Mouse (Mus musculus) liver, embryonic 14.5 days (tissue): ENCODE data around the gene Rac2. TPM values are rescaled to one million over a fixed set of nuclear protein-coding genes. Genes with fewer than 3 reads are reported as not detected.

Experiments
- ATAC-seq: fragments of 200-750 bp; cut with Nextera tagmentation; 2 replicates; pipeline ENCODE4 v1.8.0; 2017; ENCODE audit warnings: moderate number of reproducible peaks, mild to moderate bottlenecking, moderate library complexity; ENCODE audit not compliant: insufficient read depth
- DNase-seq, 3 experiments: peaks; one replicate each; pipeline ENCODE4 v3.0.0-alpha.2; 2012 to 2013; ENCODE audit warnings: low read depth in 3 of 3, low spot score in 3 of 3
- H3K27ac ChIP-seq: fragments of 300-500 bp; sonication (generic); 2 replicates; pipeline ENCODE4 v1.5.1; 2014; ENCODE audit warnings: moderate library complexity, mild to moderate bottlenecking, control low read depth, inconsistent platforms
- H3K27me3 ChIP-seq: fragments of 300-500 bp; sonication (generic); 2 replicates; pipeline ENCODE4 v1.6.1; 2014; ENCODE audit warnings: mild to moderate bottlenecking, low read length, moderate library complexity; ENCODE audit not compliant: control insufficient read depth, insufficient read depth
- H3K36me3 ChIP-seq: fragments of 300-500 bp; sonication (generic); replicated peaks from 2 replicates; pipeline ENCODE4 v1.6.1; 2014; ENCODE audit warnings: low read depth; ENCODE audit not compliant: control insufficient read depth, insufficient read depth
- H3K4me1 ChIP-seq, 2 experiments: fragments of 200-500 bp in 1 of 2; fragments of 300-500 bp in 1 of 2; sonication (generic) in 1 of 2; replicated peaks; 2 replicates each; pipeline ENCODE4 v1.6.1; 2012 to 2014; ENCODE audit warnings: antibody characterized with exemption in 1 of 2, inconsistent platforms in 1 of 2, low read length in 1 of 2; ENCODE audit not compliant: control insufficient read depth in 2 of 2, insufficient read depth in 2 of 2
- H3K4me2 ChIP-seq: fragments of 300-500 bp; sonication (generic); 2 replicates; pipeline ENCODE4 v1.6.1; 2014; ENCODE audit warnings: low read depth, mild to moderate bottlenecking, control low read depth, moderate library complexity
- H3K4me3 ChIP-seq, 2 experiments: fragments of 200-500 bp in 1 of 2; fragments of 300-500 bp in 1 of 2; sonication (generic) in 1 of 2; 2 replicates each; pipeline ENCODE4 v1.5.1; 2012 to 2014; ENCODE audit warnings: low read depth in 2 of 2, low read length in 2 of 2, mild to moderate bottlenecking in 2 of 2, control low read depth in 1 of 2, inconsistent platforms in 1 of 2, moderate library complexity in 1 of 2; ENCODE audit not compliant: insufficient read depth in 1 of 2
- H3K9ac ChIP-seq: fragments of 300-500 bp; sonication (generic); replicated peaks from 2 replicates; pipeline ENCODE4 v1.6.1; 2014; ENCODE audit warnings: mild to moderate bottlenecking, control low read depth, moderate library complexity
- H3K9me3 ChIP-seq: fragments of 300-500 bp; sonication (generic); 2 replicates; pipeline ENCODE4 v1.6.1; 2016; ENCODE audit warnings: low read length, mixed read lengths; ENCODE audit not compliant: control insufficient read depth
- CTCF ChIP-seq: IDR thresholded peaks from 2 replicates; pipeline ENCODE4 v1.5.1; 2016; ENCODE audit warnings: antibody characterized with exemption, low read depth, control low read depth
- EP300 ChIP-seq: IDR thresholded peaks from 2 replicates; pipeline ENCODE4 v1.6.1; 2016; ENCODE audit warnings: antibody characterized with exemption, low read depth
- WGBS: fragments of 180-500 bp; shearing (Covaris S2); extraction: QIAGEN DNeasy Blood & Tissue Kit; methylation state at CpG from one replicate; pipeline ENCODE4 v1.1.7; 2014; ENCODE audit not compliant: insufficient replicate concordance; 5-methylcytosine and 5-hydroxymethylcytosine counted together
- polyA plus RNA-seq, 2 experiments: library from polyadenylated mRNA; depleted of rRNA in 1 of 2; stranded (reverse) in 1 of 2; unstranded in 1 of 2; fragments of >200 nt; fragmentation: Nextera tagmentation in 1 of 2; extraction: Ambion mirVana in 1 of 2; gene quantifications; 2 replicates each; pipeline versions ENCODE4 v1.2.1 to v1.2.3; 2012 to 2014

The Rac2 gene
- polyA plus RNA-seq, 2 experiments = 57.5 to 117 TPM

GRCm38 (mm10) chr15:78535723-78536421 is 36.7 kb downstream of the Rac2 start:
- no peaks in the 10 kb centered on the region for H3K9me3 ChIP-seq
- no peaks in the 10 kb centered on the region for H3K36me3 ChIP-seq
- no peak overlapping the region for H3K4me3 ChIP-seq
- no peaks in the 10 kb centered on the region; the same call in 1 of the 2 replicates for H3K27me3 ChIP-seq
- H3K27ac ChIP-seq = no peak overlapping the region
- DNase-seq (no peak), ATAC-seq (no peak)
- no peak overlapping the region for H3K9ac ChIP-seq
- H3K4me2 ChIP-seq = no peak overlapping the region
- TF ChIP-seq CTCF = no peak
- TF ChIP-seq EP300 = no peak
- WGBS = 51% methylated on average over 10 of the region's 10 CpGs
- peaks cover 0 to 10% of the 10 kb centered on the region in 2 experiments; a peak in 2 of 4 replicates for H3K4me1 ChIP-seq

- Histone ChIP-seq H3K27ac (no peak overlapping the region), H3K36me3 (no peaks in the 10 kb centered on the region), H3K9ac (no peak overlapping the region), H3K27me3 (no peaks in the 10 kb centered on the region; the same call in 1 of the 2 replicates), H3K4me2 (no peak overlapping the region), H3K4me1 (peaks cover 0 to 10% of the 10 kb centered on the region in 2 experiments; a peak in 2 of 4 replicates), H3K4me3 (no peak overlapping the region), H3K9me3 (no peaks in the 10 kb centered on the region)
- no peak for TF ChIP-seq CTCF
- no peak for TF ChIP-seq EP300
- ATAC-seq = no peak
- WGBS = 56% methylated on average over 10 of the region's 10 CpGs
- no peak for DNase-seq
These were observed 39.2 kb downstream of the Rac2 start for GRCm38 (mm10) chr15:78533346-78533835.

GRCm38 (mm10) chr15:78532566-78533345 is 39.8 kb downstream of the Rac2 start:
- Histone ChIP-seq H3K4me1 (peaks cover 0 to 10% of the 10 kb centered on the region in 2 experiments; a peak in 2 of 4 replicates), H3K27me3 (no peaks in the 10 kb centered on the region; the same call in 1 of the 2 replicates), H3K9me3 (no peaks in the 10 kb centered on the region), H3K4me3 (no peak overlapping the region), H3K9ac (no peak overlapping the region), H3K27ac (peak overlapping the region; percentile 18; the same call in 1 of the 2 replicates), H3K36me3 (no peaks in the 10 kb centered on the region), H3K4me2 (peak overlapping the region; percentile 17)
- TF ChIP-seq EP300 (no peak), CTCF (no peak)
- ATAC-seq (peak; percentile 23; the same call in 1 of the 2 replicates), DNase-seq (peak in 1 of 3 experiments; percentile 24)
- WGBS = 56% methylated on average over 10 of the region's 10 CpGs

- WGBS = 1% methylated on average over 25 of the region's 25 CpGs
These were observed 40.6 kb downstream of the Rac2 start for GRCm38 (mm10) chr15:78531901-78532469.

More at GRCm38 (mm10) chr15:78531901-78532469, 40.6 kb downstream of the Rac2 start:
- Histone ChIP-seq H3K4me1 (peaks cover 0 to 10% of the 10 kb centered on the region in 2 experiments; a peak in 2 of 4 replicates), H3K9me3 (no peaks in the 10 kb centered on the region), H3K4me2 (peak overlapping the region; percentile 21), H3K36me3 (no peaks in the 10 kb centered on the region), H3K27ac (no peak overlapping the region), H3K4me3 (peak overlapping the region in 1 of 2 experiments; percentile 31; a peak in 1 of 4 replicates), H3K27me3 (no peaks in the 10 kb centered on the region; the same call in 1 of the 2 replicates), H3K9ac (no peak overlapping the region)
- TF ChIP-seq CTCF (peak; percentile 96), EP300 (no peak)
- ATAC-seq = peak; percentile 65
- DNase-seq = peak; percentile 68 to 73 (median 68)
